Mouse (Mus musculus) C2C12 (cell line): ENCODE data around the gene Nrp1.

ENCODE experiments used
- CTCF ChIP-seq: IDR thresholded peaks from one replicate; pipeline ENCODE4 v1.5.1; 2011; ENCODE audit not compliant: control insufficient read depth, insufficient read depth, insufficient read length
- MAX ChIP-seq: IDR thresholded peaks from one replicate; pipeline ENCODE4 v1.6.1; 2011; ENCODE audit warnings: mild to moderate bottlenecking, control low read depth

DNA sequence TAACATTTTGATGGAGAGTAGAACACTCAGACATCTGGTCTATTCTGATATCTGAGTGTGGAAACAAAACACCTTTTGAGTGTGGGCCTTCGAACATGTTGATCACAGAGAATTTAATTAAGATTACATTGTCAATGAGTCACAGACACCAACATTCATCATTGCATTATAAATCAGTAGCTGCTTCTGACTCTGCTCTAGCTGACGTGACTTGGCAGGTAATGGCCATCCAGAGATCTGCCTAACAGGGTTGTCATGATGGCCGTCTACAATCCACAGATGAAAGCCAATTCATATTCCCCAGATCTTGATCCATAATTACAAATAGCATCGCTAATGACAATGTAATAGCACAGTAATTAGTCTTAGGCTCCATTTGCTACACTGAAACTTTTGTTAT lies 140.4 kb downstream of the Nrp1 start:
- TF ChIP-seq CTCF (no peak), MAX (no peak)
